Mouse (Mus musculus): Measurements from ENCODE around the gene Pla2g15.

Gene Pla2g15

GRCm38 (mm10) chr8:106134751-106135571 is 15.2 kb upstream of the Pla2g15 start:
- DNase-seq (ENCODE audit: inconsistent ontology term) = no peak

GRCm38 (mm10) chr8:106135672-106136071 is 14.5 kb upstream of the Pla2g15 start:
- no peak for DNase-seq (ENCODE audit: inconsistent ontology term)

GRCm38 (mm10) chr8:106136156-106137130 is 13.8 kb upstream of the Pla2g15 start, which contains the start of gene Esrp2:
Gene Esrp2, minus strand, starts transcription at chr8:106136974.
- DNase-seq (ENCODE audit: inconsistent ontology term) = peak; percentile 27

- no peak for DNase-seq (ENCODE audit: inconsistent ontology term)
Observed at GRCm38 (mm10) chr8:106137218-106137905, 12.8 kb upstream of the Pla2g15 start.

- peak; percentile 82 for DNase-seq (ENCODE audit: inconsistent ontology term)
Observed at GRCm38 (mm10) chr8:106137906-106138477, 12.2 kb upstream of the Pla2g15 start.

GRCm38 (mm10) chr8:106138616-106139015 is 11.6 kb upstream of the Pla2g15 start:
- no peak for DNase-seq (ENCODE audit: inconsistent ontology term)

GRCm38 (mm10) chr8:106140191-106140590 is 10.0 kb upstream of the Pla2g15 start:
- no peak for DNase-seq (ENCODE audit: inconsistent ontology term)

- DNase-seq (ENCODE audit: inconsistent ontology term) = peak; percentile 84
Observed at GRCm38 (mm10) chr8:106140769-106141168, 9.4 kb upstream of the Pla2g15 start.

- peak; percentile 14 for DNase-seq (ENCODE audit: inconsistent ontology term)
Observed at GRCm38 (mm10) chr8:106145331-106145730, 4.9 kb upstream of the Pla2g15 start.

- no peak for DNase-seq (ENCODE audit: inconsistent ontology term)
Observed at GRCm38 (mm10) chr8:106146014-106146413, 4.2 kb upstream of the Pla2g15 start.

- DNase-seq (ENCODE audit: inconsistent ontology term) = no peak
Observed at GRCm38 (mm10) chr8:106147868-106148565, 2.2 kb upstream of the Pla2g15 start.

GRCm38 (mm10) chr8:106149025-106149424 is 1.2 kb upstream of the Pla2g15 start:
- DNase-seq (ENCODE audit: inconsistent ontology term) = no peak

GRCm38 (mm10) chr8:106150653-106151000 is 428 bp downstream of the Pla2g15 start:
- no peak for DNase-seq (ENCODE audit: inconsistent ontology term)

- DNase-seq (ENCODE audit: inconsistent ontology term) = peak; percentile 20
Observed at GRCm38 (mm10) chr8:106151041-106151440, 842 bp downstream of the Pla2g15 start.

GRCm38 (mm10) chr8:106152876-106153275 is 2.7 kb downstream of the Pla2g15 start:
- DNase-seq (ENCODE audit: inconsistent ontology term) = no peak

GRCm38 (mm10) chr8:106157419-106157818 is 7.2 kb downstream of the Pla2g15 start:
- no peak for DNase-seq (ENCODE audit: inconsistent ontology term)

- no peak for DNase-seq (ENCODE audit: inconsistent ontology term)
Observed at GRCm38 (mm10) chr8:106158381-106158780, 8.2 kb downstream of the Pla2g15 start.

GRCm38 (mm10) chr8:106159876-106160275 is 9.7 kb downstream of the Pla2g15 start:
- no peak for DNase-seq (ENCODE audit: inconsistent ontology term)

GRCm38 (mm10) chr8:106163251-106163650 is 13.1 kb downstream of the Pla2g15 start:
- DNase-seq (ENCODE audit: inconsistent ontology term) = no peak

- DNase-seq (ENCODE audit: inconsistent ontology term) = peak; percentile 53
Observed at GRCm38 (mm10) chr8:106165460-106165859, 15.3 kb downstream of the Pla2g15 start.

Measured in Muller cell, postnatal 12 days (primary cell).